9 mouse cellular contexts compared by ENCODE assay signal in genomic region chr14:52123918-52124317, GRCm38 (mm10). TPM values are rescaled to one million over a fixed set of nuclear protein-coding genes. Genes with fewer than 3 reads are reported as not detected.
DNase-seq lines count a peak whose midpoint lies in the region; ATAC-seq and TF ChIP-seq lines count a peak whose summit lies in the region.
"Had no signal": no experiment of that assay in that cellular context is flagged by ENCODE, and none has a peak within 500 bp of the region (broad histone marks: within the 10 kb centered on the region; RNA-seq: fewer than 3 reads in every experiment).

No protein-coding gene starts in this region.

- no peak for TF ChIP-seq POLR2A in testis, adult 2 months (IDR thresholded peaks at IDR 0.05; ENCODE audit: control insufficient read depth, low read depth, low read length)

- H3K27me3 ChIP-seq in heart, embryonic 11.5 days (ENCODE audit: control insufficient read depth, insufficient read depth, low read length), result no peaks in the 10 kb centered on the region
- peaks cover 17% of the 10 kb centered on the region for H3K27me3 ChIP-seq in heart, embryonic 13.5 days (replicated peaks)
- 0 out of 2 replicates have a peak, but pooled peaks cover 4% of the 10 kb centered on the region for H3K27me3 ChIP-seq in midbrain, embryonic 13.5 days
- H3K27me3 ChIP-seq in testis, adult 2 months (ENCODE audit: control insufficient read depth, insufficient read depth, low read length), result no peaks in the 10 kb centered on the region

- H3K4me2 ChIP-seq in heart, embryonic 11.5 days, result no peak overlapping the region
- H3K4me2 ChIP-seq in heart, embryonic 13.5 days, result no peak overlapping the region
- no peak overlapping the region for H3K4me2 ChIP-seq in midbrain, embryonic 13.5 days (replicated peaks)
- H3K4me2 ChIP-seq: midbrain, embryonic 12.5 days had no signal

- peak; percentile 37; the same call in 1 of the 2 replicates for TF ChIP-seq CTCF in testis, adult 2 months (IDR thresholded peaks at IDR 0.05; ENCODE audit: control insufficient read depth, insufficient read depth, insufficient replicate concordance, low read depth, low read length)

- H3K4me3 ChIP-seq in heart, embryonic 11.5 days (ENCODE audit: low read depth, low read length), result no peak overlapping the region
- H3K4me3 ChIP-seq in heart, embryonic 13.5 days, result no peak overlapping the region
- H3K4me3 ChIP-seq in midbrain, embryonic 13.5 days (replicated peaks), result no peak overlapping the region
- H3K4me3 ChIP-seq in testis, adult 2 months (ENCODE audit: control insufficient read depth, low read depth, low read length), result no peak overlapping the region
- H3K4me3 ChIP-seq: midbrain, embryonic 12.5 days had no signal

- no peak overlapping the region for H3K27ac ChIP-seq in heart, embryonic 11.5 days (ENCODE audit: low read depth, low read length)
- no peak overlapping the region for H3K27ac ChIP-seq in heart, embryonic 13.5 days (replicated peaks)
- no peak overlapping the region for H3K27ac ChIP-seq in midbrain, embryonic 13.5 days
- H3K27ac ChIP-seq in testis, adult 2 months (ENCODE audit: control insufficient read depth, insufficient read depth, low read depth, low read length), result no peak overlapping the region
- H3K27ac ChIP-seq: midbrain, embryonic 12.5 days had no signal

- peak; percentile 52 to 77 for DNase-seq in heart, adult 18-20 months
- peak; percentile 68 to 90 for DNase-seq in adrenal gland, adult (ENCODE audit: inconsistent age in 2 of 2, low spot score in 1 of 2)
- DNase-seq in embryo, embryonic 10.5 days (ENCODE audit: low spot score), result peak; percentile 88
- DNase-seq in left cerebral cortex, adult 11 months (ENCODE audit: low spot score), result peak; percentile 49

- H3K36me3 ChIP-seq in heart, embryonic 11.5 days (ENCODE audit: control insufficient read depth, insufficient read depth, low read length), result no peaks in the 10 kb centered on the region
- H3K36me3 ChIP-seq in heart, embryonic 13.5 days, result no peaks in the 10 kb centered on the region
- no peaks in the 10 kb centered on the region for H3K36me3 ChIP-seq in midbrain, embryonic 13.5 days
- H3K36me3 ChIP-seq in testis, adult 2 months (ENCODE audit: control insufficient read depth, insufficient read depth, low read length), result no peaks in the 10 kb centered on the region
- H3K36me3 ChIP-seq: midbrain, embryonic 12.5 days had no signal

- no peaks in the 10 kb centered on the region for H3K4me1 ChIP-seq in heart, embryonic 11.5 days (ENCODE audit: control insufficient read depth, insufficient read depth, low read length)
- 0 out of 2 replicates have a peak, but pooled peaks cover under 1% of the 10 kb centered on the region for H3K4me1 ChIP-seq in heart, embryonic 13.5 days
- peaks cover 10% of the 10 kb centered on the region; the same call in 1 of the 2 replicates for H3K4me1 ChIP-seq in midbrain, embryonic 13.5 days (replicated peaks)
- H3K4me1 ChIP-seq in testis, adult 2 months (ENCODE audit: control insufficient read depth, insufficient read depth, low read length), result peaks cover 7% of the 10 kb centered on the region

- no peak overlapping the region for H3K9ac ChIP-seq in heart, embryonic 11.5 days (ENCODE audit: low read depth, low read length)
- peak overlapping the region; percentile 38; the same call in 1 of the 2 replicates for H3K9ac ChIP-seq in heart, embryonic 13.5 days
- no peak overlapping the region for H3K9ac ChIP-seq in midbrain, embryonic 13.5 days (replicated peaks)
- H3K9ac ChIP-seq: midbrain, embryonic 12.5 days had no signal

- ATAC-seq in heart, embryonic 11.5 days (replicated peaks; ENCODE audit: insufficient number of reproducible peaks, low FRiP score, low TSS enrichment), result no peak
- no peak for ATAC-seq in heart, embryonic 13.5 days (ENCODE audit: extremely low read depth, insufficient number of reproducible peaks, low FRiP score, low TSS enrichment)
- ATAC-seq in midbrain, embryonic 13.5 days, result 0 out of 2 replicates have a peak, but pooled peaks have one; percentile 16

- H3K9me3 ChIP-seq in heart, embryonic 11.5 days (replicated peaks; ENCODE audit: control insufficient read depth, low read length), result no peaks in the 10 kb centered on the region
- no peaks in the 10 kb centered on the region for H3K9me3 ChIP-seq in heart, embryonic 13.5 days
- H3K9me3 ChIP-seq in midbrain, embryonic 13.5 days, result no peaks in the 10 kb centered on the region
- H3K9me3 ChIP-seq: midbrain, embryonic 12.5 days had no signal

- whole genome bisulfite sequencing in heart, embryonic 11.5 days (ENCODE audit: insufficient replicate concordance), result 18% methylated on average over 4 of the region's 4 CpGs
- WGBS in heart, embryonic 13.5 days, result 18% methylated on average over 4 of the region's 4 CpGs
- WGBS in midbrain, embryonic 13.5 days, result 21% methylated on average over 4 of the region's 4 CpGs

RNA-seq across cellular contexts. Expression of gene Rpgrip1, which starts 13.4 kb away (rescaled TPM):
- total RNA-seq in heart, adult 18-20 months (2021), result 1 to 10 TPM in 1 of 2 experiments, under 1 TPM in 1; 0.30 to 1.0 TPM
- 46.5 and 49.7 TPM in 2 replicates for polyA plus RNA-seq in heart, embryonic 11.5 days (2014; fragmentation: Nextera tagmentation; extraction: Ambion mirVana)
- 37.7 and 38.8 TPM in 2 replicates for polyA plus RNA-seq in heart, embryonic 13.5 days (2015; fragmentation: Nextera tagmentation; extraction: Ambion mirVana)
- 60.6 and 69.4 TPM in 2 replicates for polyA plus RNA-seq in midbrain, embryonic 13.5 days (2015; fragmentation: Nextera tagmentation; extraction: Ambion mirVana)
- 387 and 406 TPM in 2 replicates for polyA plus RNA-seq in testis, adult 2 months (2012; rRNA removed)

RNA-seq across cellular contexts. Expression of gene Hnrnpc, which starts 20.1 kb away (rescaled TPM):
- 100 to 1,000 TPM; 139 to 142 TPM for total RNA-seq in heart, adult 18-20 months (2021)
- 456 and 484 TPM in 2 replicates for polyA plus RNA-seq in heart, embryonic 11.5 days (2014; fragmentation: Nextera tagmentation; extraction: Ambion mirVana)
- polyA plus RNA-seq in heart, embryonic 13.5 days (2015; fragmentation: Nextera tagmentation; extraction: Ambion mirVana), result 340 and 392 TPM in 2 replicates
- polyA plus RNA-seq in midbrain, embryonic 13.5 days (2015; fragmentation: Nextera tagmentation; extraction: Ambion mirVana), result 705 and 728 TPM in 2 replicates
- polyA plus RNA-seq in testis, adult 2 months (2012; rRNA removed), result 55.9 and 64.2 TPM in 2 replicates
